Mouse (Mus musculus): ENCODE data around the gene Parp8. TPM values are rescaled to one million over a fixed set of nuclear protein-coding genes. Genes with fewer than 3 reads are reported as not detected.
"Not testable (repeated sequence)": the region's sequence is repeated elsewhere in the genome, so short reads cannot be mapped to it uniquely, and the experiment has no call there.

The Parp8 gene
- total RNA-seq, 2 experiments from 2014 or later: 11.2 to 22.6 TPM

DNA sequence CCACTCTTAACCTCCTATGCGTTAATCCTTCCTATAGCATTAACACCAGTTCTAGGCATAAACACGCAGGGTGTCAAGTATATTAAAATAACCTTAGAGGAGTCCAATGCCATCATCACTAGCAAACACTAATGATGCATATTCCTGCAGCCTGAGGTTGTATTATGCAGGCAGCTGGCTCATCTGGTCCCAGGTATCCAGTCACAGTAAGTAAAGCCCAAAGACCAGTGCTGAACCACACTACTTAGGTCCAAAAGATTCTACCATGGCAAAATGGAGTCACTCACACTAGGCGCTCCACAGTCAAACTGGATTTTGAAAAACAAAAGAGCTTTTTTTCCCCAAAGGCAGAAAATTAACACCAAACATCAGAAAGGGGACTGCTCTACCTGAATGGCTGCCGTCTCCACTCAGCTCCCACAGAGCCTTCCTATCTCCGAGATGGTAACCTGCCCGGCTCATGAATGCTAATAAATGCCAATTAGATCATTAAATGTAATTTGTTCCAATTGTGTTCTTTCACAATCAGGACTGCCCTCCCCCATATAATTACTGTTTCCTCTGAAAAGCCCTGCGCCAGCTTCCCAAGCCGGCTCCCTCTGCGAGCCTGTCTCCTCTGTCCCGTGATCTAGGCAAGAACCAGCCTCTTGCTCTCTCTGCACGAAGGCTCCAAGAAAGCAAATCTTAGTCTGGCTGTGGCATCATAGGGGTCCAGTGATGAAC, 54.5 kb downstream of the Parp8 start:
- ATAC-seq (replicated peaks; ENCODE audit: low FRiP score, poor library complexity, severe bottlenecking): no peak

DNA sequence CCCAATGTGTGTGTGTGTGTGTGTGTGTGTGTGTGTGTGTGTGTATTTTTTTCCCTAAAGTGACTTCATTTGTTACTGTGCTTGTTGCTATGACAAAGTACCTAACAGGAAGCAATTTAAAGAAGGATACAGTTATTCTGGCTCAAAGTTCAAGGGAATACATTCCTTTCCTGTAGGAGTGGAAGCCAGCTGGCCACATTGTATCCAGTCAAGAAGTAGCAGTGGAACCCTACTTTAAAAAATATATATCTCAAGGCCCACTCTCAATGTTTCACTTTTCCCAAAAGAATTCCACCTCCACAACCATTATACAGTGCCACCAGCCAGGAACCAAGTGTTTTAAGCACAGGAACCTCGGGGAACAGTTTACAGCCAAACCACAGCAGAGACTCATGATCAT, 55.7 kb downstream of the Parp8 start:
- ATAC-seq (replicated peaks; ENCODE audit: low FRiP score, poor library complexity, severe bottlenecking): no peak

DNA sequence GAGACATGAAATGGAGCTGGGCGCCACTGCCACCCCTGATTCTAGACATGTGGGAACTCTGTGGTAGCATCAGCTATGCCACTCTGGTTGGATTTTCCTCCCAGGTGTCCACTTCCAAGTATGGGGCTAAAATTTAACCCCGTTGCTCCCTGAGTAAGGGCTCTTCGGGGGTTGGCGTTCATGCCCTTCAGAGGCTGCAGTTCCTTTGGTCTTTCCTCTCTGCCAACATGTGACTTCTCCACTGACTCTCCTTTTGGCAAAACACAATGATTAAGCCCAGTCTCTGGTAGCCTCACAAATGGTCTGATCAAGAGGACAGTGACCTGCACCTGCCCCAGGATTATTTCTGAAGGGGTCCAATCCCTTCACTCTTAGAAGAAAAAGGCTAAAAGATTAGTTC, 56.4 kb downstream of the Parp8 start:
- ATAC-seq (replicated peaks; ENCODE audit: low FRiP score, poor library complexity, severe bottlenecking): no peak

DNA sequence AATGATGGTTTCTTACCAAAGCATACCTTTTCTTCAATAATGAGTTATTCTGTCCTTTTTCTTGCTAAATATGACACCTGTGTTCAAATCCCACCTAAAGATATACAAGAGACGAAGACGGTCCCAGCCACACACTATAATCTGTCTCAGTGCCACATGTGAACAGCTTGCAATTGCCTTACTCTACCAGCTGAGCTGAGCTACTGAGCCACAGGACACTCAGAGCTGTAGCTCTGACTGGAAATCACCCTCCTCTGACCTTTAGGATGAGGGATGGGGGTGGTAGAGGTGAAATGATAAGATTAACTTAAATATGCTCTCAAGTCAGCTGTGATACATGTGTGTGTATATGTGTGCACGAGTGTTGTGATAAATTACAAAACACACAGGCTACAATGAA, 57.9 kb downstream of the Parp8 start:
- ATAC-seq (replicated peaks; ENCODE audit: low FRiP score, poor library complexity, severe bottlenecking): no peak

DNA sequence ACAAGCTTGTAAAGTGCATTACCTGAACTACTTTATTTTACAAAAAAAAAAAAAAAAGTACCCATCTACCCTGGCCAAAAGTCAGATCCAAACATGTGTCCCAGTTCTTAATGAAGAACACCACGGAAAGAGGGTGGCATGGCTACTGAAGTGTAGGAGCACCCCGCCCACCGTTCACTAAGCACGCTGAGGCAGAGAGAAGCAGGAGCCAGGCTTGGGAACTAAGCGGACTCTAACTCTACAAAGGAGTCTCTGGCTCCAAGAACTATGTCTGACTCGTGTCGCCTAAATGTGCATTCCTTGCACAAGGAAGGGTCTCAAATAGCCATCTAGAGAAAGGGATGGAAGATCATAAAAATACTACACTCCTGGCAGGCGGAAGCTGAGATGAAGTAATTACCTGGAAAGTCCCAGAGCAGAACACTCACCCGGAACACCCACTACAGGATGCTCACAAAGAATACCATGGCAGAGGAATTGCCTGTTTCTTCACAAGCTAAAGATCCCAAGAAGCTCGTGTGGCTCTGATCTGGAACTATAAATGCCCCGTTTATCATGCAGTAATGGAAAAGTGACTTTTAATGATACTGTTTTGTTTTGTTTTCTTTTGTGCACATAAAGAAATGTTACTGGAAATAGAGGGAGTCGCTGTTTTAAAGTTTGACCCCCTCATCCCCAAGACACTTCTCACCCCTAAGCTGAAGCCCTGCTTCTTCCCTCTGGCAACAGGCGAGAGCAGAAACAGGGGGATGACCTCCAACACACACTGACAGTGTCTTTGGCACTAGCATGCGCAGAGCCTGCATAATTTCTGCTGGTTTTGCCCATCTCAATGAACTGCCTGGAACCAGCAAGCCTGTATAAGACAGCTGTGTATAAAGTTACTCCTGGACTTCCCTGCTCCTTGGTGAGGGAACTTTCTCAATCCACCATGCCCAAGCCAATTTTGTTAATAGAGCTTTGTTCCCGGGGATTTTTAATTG, 62.6 kb downstream of the Parp8 start:
- ATAC-seq (replicated peaks; ENCODE audit: low FRiP score, poor library complexity, severe bottlenecking): no peak

DNA sequence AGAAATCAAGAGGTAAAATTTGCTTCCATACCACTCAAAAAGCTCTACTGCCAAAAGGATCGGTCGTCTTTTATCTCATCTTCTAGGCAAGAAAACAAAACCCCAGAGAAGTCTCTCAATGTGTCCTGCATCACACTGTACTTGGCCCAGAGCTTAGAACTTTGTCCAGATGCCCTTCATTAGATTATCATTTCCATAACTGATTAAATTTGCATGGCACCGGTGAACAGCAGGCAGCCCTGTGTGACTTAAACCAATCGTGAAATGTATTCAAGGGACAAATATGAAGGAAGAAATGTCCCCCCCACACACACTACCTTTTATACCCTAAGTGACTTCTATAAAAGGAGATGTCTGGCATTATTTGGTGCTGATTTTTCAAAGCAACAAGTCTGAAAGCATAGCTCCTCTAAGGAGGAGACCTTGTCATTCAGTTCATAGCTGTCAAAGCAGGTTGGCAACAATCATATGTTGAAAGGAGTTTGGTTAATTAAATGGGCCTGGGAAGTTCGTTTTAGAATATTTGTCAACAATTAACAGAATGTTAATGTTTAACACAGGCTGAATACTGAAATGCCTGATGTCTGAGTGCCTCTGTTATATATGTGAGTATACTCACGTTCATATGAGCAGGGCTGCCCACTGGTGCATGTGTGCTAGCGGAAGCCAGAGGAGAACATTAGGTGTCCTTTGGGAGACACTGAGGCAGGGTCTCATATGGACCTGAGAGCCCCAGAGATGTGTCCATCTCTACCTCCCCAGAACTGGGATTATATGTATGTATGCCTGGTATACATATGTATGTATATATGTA, 66.4 kb downstream of the Parp8 start:
- ATAC-seq (replicated peaks; ENCODE audit: low FRiP score, poor library complexity, severe bottlenecking): no peak

DNA sequence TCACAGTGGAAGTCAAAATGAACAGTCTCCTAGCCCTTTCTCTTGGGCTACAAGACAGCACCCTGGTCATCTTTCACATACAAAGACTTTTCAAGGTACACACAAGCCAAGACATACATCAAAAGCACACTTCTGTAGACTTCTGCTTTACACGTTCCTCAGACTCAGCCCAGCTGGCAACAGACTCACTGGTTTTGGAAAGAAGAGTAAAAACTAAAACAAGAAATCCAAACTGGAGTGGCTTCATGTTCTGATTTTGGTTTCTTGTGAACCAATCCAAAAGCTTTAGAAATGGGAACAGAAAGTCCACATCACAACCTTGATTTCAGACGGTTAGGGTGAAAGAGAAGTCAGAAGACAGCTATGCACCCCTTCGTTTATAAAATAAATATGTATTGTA, 67.8 kb downstream of the Parp8 start:
- no peak for ATAC-seq (replicated peaks; ENCODE audit: low FRiP score, poor library complexity, severe bottlenecking)

DNA sequence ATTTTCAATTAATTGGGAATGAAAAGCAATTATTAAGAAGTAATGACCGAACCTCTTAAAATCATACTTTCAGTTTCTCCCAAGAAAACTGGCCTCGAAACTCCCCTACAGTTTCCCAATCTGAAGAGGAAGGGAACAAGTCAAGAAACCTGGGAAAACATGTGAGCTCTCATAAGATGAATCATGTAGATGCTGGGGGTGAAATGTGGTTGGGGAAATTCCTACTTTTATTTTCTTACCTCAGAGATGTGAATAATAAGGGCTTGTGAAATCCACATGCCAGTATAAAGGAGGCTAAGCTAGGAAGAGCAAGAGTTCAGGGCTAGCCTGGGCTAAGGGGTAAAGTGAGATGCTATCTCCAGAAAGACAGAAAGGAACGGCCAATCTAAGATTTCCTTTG, 74.0 kb downstream of the Parp8 start:
- ATAC-seq (replicated peaks; ENCODE audit: low FRiP score, poor library complexity, severe bottlenecking): no peak

DNA sequence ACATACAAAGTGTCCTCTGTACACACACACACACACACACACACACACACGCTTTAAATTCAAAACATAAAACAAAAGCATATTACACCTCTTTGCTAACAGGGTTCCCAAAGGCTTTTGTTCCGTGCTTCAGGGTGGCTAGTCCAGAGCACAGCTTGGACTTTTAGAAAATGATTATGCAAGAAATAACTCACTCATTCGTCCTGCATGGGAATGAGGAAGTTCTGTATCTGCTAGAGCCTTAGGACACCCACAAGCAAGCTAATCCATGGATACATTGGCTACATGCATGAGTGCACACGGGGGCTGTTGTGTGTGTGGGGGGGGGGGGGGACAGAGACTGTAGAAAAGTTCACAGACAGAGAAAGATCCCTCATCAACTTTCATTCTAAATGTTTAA, 75.8 kb downstream of the Parp8 start:
- ATAC-seq (replicated peaks; ENCODE audit: low FRiP score, poor library complexity, severe bottlenecking): no peak

DNA sequence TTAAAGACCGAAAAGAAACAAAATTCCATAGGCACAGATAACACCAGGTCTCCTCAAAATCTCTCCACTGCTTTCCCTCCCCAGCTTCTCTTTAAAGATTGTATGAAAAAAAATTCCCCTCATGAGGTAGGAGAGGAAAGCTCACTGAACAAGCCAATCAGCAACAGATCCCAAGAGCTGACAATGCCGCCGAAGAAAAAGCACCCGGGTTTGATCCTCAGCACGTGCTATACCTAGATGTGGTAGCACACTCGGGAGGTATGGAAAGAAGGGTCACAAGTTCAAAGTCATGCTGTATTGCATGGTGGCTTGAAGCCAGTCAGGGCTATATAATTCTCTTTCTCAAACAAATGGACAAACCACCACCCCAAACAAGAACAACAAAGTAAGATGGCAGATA, 76.3 kb downstream of the Parp8 start:
- ATAC-seq (replicated peaks; ENCODE audit: low FRiP score, poor library complexity, severe bottlenecking): no peak

DNA sequence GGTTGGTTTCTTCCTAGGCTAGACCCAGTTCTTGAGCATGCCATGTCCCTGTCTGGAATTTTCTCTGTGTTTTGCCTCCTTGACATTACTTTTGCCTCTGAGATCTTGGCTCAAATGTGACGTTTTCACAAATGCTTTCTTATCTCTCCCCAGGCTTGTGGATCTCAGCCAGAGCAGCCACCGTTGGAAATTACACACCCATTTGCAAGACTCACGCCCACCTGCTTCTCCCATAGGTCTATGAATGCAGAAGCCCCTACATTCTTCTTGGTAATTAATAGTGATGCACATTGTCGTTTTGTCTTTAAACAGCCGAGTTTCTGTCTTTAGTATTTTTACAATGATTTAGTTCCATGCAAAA, 77.1 kb downstream of the Parp8 start:
- ATAC-seq (replicated peaks; ENCODE audit: low FRiP score, poor library complexity, severe bottlenecking): no peak

DNA sequence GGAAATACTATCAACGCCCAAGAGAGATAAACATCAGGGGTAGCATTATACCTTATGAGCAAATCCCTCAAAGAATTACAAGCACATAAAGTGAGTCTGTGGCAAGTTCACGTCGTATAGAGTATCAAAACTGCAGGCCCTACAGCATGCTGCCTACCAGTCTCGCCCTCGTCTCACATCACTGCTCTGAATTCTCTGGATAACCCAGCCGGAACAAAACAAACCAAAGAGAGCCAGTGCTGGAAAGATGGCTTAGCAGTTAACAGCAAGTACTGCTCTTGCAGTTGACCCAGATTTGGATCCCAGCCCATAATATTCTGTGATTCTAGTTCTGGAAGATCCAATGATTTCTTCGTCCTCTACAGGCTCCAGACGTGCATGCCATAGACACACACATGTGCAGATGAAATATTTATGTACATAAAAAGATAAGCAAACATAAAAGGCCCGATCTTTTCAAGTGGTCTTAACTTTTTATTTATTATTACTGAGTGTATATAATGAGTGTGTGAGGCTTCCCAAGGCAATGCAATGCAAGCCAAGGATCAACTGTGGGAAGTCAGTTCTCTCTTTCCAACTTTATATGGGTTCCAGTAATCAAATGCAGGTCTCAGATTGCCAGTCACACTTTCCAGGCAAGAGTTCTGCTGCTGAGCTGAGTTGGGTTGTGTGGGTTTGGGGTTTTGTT, 77.6 kb downstream of the Parp8 start:
- no peak for ATAC-seq (replicated peaks; ENCODE audit: low FRiP score, poor library complexity, severe bottlenecking)

DNA sequence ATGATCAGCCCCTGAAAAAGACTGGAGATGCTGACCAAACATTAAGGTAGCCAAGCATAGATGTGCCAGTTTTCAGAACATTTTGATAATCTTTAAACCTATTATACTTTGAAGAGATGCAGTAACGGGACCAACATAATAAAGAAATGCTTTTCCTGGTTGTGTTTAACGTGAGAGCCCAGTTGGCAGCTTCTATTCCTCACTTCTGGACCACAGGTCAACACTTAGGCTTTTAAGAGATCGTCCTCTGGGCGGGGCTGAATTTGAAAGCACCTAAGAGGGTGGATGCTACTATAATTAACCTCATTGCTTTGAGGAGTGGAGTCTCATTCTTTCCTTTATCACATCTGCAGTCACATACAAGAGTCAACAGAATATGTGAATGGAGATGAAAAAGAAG, 78.8 kb downstream of the Parp8 start:
- no peak for ATAC-seq (replicated peaks; ENCODE audit: low FRiP score, poor library complexity, severe bottlenecking)

DNA sequence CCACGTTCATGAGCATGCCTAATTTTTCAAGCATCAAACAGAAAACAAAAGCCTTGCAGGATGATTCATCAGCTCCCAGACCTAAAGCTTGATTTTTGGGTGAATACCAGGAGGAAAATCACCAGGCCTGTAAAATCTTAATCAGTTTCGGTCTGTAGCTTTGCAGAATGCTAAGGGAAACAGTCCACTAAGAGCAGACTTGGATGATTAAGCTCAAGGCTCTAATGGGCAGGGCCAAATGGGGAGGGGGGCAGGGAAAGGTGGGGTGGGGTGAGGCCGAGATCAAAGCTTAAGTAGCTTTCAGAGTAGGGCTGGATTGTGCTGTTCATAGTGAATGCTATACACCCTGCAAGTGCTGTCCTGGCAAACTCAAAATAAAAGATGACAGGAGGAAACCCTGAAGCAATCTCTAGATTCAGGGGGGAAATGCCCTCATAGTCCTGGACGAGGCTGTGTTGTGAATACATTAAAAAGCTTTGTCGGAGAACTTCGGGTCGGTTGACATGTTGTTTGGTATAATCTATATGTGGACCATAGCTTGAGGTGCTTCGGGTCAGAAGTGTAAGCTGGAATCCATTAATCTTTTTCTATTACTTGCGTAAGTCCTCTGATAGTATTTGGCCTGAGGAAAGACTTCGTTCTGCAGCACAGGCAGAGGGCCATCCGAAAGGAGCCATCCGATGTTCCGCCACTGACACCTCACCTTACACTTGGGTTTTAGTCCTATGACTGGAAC, 83.9 kb downstream of the Parp8 start:
- no peak for ATAC-seq (replicated peaks; ENCODE audit: low FRiP score, poor library complexity, severe bottlenecking)

DNA sequence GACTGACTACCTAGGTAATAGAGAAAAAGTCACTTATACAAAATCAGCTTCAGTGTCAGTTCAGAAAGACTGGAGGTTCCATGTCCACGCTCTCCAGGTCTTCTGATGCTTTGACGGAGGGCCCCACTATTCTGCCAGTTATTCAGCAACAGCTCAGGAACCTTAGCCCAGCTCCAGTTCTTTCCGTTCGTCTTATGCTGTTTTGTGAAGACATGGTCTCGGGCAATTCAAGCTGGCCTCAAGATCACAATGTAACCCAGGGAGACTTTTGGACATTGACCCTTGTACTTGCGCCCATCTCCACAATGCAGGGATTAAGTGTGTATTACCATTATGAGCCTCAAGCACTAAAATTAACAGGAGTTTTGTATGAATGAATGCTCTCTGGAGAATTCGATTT, 84.6 kb downstream of the Parp8 start:
- ATAC-seq (replicated peaks; ENCODE audit: low FRiP score, poor library complexity, severe bottlenecking): no peak

DNA sequence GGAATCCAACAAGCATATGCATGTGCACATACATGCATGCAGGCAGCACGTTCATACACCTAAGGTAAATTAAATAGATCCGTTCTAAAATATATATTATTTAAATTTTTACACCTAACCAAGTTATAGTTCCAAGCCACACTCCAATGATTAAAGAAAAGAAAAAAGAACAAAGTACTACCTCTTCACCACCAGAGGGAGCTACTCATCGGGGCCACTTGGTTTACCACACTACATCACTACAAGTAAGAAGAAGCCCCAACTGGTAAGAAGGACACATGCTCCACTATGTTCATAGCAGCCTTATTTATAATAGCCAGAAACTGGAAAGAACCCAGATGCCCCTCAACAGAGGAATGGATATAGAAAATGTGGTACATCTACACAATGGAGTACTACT, 88.3 kb downstream of the Parp8 start:
- ATAC-seq (replicated peaks; ENCODE audit: low FRiP score, poor library complexity, severe bottlenecking): not testable (repeated sequence)

DNA sequence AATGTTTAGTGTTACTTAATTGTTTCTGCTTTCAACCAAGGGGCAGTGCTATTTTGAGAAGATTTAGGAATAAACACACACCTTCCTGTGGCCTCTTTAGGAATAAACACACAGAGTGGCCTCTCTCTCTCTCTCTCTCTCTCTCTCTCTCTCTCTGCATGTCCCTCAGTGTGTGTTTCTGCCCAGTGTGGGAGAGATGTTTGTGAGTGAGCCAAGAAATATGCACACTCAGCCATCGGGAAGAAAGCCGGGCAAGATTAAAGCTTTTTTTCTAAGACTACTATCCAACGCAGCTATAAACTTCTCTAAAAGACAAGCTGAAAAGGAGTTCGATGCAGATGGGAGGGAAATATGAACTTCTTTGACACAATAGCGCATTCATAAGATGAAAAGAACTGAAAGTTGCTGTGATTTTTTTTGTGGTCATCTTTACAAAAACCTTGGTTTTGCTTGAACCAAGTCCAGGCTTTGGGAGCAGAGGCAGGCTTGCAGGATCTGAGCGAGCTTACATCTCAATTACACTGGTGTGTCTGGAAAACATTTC, 107.9 kb downstream of the Parp8 start:
- no peak for ATAC-seq (replicated peaks; ENCODE audit: low FRiP score, poor library complexity, severe bottlenecking)

DNA sequence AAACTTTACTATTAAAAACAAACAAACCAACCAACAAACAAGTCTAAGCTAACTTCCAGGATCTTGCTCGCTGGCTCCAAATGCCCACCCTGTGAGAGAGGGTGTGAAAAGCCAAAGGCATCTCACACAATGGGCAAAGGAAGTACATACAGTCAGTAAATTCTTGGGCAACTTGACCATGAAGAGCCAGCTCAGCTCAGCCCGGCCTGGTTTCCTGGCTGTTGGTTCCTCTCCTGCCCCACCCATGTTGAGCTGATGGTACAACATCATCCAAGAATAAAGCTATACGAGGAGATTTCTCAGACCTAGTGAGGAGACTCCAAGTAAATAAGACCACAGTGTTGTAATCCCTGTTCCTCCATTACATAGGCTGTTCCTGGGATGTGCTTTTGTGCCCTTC, 117.1 kb downstream of the Parp8 start:
- ATAC-seq (replicated peaks; ENCODE audit: low FRiP score, poor library complexity, severe bottlenecking): no peak

DNA sequence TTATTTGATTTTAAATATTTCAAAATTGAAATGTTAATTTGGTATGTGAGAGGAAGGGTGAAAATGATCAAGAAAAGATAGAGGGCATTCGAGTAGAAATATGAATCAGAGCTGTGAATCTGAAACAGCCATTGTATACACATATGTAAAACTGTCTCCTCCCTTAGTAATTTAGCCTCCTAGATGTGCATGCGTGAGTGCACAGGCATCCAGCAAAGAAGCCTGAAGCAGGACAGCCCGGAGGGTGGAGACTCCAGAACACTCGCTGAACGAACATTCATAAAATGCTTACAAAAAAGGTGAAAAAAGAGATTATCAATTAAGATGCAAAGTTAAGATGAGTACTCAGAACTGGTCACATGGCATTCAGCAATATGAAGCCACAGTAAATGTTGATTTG, 121.9 kb downstream of the Parp8 start:
- no peak for ATAC-seq (replicated peaks; ENCODE audit: low FRiP score, poor library complexity, severe bottlenecking)
